Mouse (Mus musculus): ENCODE measurements around the gene Ankrd6. TPM values are rescaled to one million over a fixed set of nuclear protein-coding genes. Genes with fewer than 3 reads are reported as not detected.

Ankrd6 gene
- polyA plus RNA-seq, 1 experiment from 2014 or later, result 26.5 TPM

DNA sequence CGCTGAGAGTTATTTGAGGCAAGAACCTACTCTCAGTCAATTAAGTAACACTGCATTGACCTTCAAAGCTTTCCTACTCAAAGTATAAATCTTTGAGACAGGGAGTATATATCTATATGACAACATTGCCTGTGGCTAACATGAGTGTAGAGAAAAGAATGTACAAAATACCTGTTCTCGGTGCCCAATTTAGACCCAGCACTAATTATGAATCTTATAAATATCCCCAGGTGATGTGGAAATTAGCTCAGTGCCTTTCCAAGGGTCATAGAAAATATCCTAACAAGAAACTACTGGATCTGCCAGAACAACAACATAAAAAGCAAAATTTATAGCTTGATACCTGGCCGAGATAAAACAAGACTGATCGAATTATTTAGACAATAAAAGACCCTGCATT, 151.7 kb downstream of the Ankrd6 start:
- H3K9ac ChIP-seq, result no peak overlapping the region
- no peaks in the 10 kb centered on the region for H3K9me3 ChIP-seq
- 93% methylated on average over 4 of the region's 4 CpGs for WGBS
- H3K4me1 ChIP-seq, result peaks cover 9% of the 10 kb centered on the region
- H3K4me2 ChIP-seq (replicated peaks), result no peak overlapping the region
- no peak overlapping the region for H3K27ac ChIP-seq
- no peak for ATAC-seq (ENCODE audit: low FRiP score, low read depth)
- no peaks in the 10 kb centered on the region for H3K27me3 ChIP-seq (replicated peaks)
- peaks cover 5% of the 10 kb centered on the region; the same call in 1 of the 2 replicates for H3K36me3 ChIP-seq
- no peak overlapping the region for H3K4me3 ChIP-seq

DNA sequence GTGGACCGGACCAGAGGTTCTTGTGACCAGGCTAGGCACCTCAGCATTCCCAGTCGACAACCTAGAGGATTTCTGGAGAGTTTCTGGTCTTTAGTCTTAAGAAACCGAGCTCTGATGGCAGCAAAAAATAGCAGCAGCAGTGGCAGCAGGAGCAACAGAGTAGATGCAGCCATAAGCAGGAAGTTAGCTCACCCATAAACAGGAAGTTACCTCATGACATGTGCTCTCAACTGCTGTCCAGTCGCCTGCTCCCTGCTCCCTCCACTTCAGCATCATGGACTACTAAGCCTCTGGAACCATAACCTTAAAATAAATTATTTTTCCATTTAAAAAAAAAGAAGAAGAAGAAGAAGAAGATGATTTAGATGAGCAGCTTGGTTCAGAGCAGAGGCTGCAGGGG, 161.6 kb downstream of the Ankrd6 start:
- Histone ChIP-seq H3K27me3 (replicated peaks) (no peaks in the 10 kb centered on the region), H3K27ac (no peak overlapping the region), H3K9ac (no peak overlapping the region), H3K9me3 (no peaks in the 10 kb centered on the region), H3K4me3 (no peak overlapping the region), H3K36me3 (no peaks in the 10 kb centered on the region), H3K4me2 (replicated peaks) (no peak overlapping the region), H3K4me1 (no peaks in the 10 kb centered on the region)
- 90% methylated on average over 4 of the region's 4 CpGs for WGBS
- ATAC-seq (ENCODE audit: low FRiP score, low read depth), result no peak

DNA sequence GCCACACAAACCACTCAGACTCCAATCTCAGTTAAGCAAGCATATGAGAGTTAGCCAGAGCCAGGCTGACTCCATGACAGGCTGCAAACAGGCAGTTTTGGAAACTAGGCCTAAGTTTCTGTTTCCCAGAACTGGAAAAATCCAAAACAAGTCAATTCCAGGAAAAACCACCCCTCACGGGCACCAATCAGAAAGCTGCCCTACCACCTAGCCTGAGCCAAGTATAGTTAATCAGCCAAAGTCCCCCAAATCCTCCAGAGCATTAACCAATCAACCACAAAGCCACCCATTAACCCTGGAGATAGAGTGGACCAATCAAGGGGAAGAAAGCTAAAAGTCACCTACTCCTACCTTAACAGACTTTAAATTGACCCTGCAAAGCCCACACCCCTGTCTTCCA, 163.5 kb downstream of the Ankrd6 start:
- 87% methylated on average over 1 of the region's 1 CpGs for WGBS
- Histone ChIP-seq H3K9me3 (no peaks in the 10 kb centered on the region), H3K27me3 (replicated peaks) (no peaks in the 10 kb centered on the region), H3K36me3 (no peaks in the 10 kb centered on the region), H3K27ac (no peak overlapping the region), H3K4me2 (replicated peaks) (no peak overlapping the region), H3K4me1 (no peaks in the 10 kb centered on the region), H3K9ac (no peak overlapping the region), H3K4me3 (no peak overlapping the region)
- no peak for ATAC-seq (ENCODE audit: low FRiP score, low read depth)

DNA sequence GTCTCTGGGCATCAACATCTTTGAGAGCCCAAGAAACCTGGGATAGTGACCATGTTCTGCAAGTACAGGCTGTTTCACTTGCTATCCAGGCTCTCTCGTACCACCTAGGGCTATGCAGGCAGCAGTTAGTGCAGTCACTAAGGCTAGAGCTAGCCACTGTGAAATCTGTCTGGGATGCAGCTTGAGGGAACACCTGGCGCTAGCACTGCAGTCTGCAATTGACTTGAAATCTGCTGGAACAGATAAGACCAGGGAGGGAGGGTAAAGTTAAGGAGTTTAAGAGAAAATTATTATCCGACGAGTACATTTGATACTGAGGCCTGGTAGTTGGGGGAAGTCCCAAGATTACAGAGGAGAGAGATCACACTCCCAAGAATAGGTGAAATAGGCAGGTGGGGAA, 170.6 kb downstream of the Ankrd6 start:
- peaks cover 30% of the 10 kb centered on the region for H3K36me3 ChIP-seq
- H3K27me3 ChIP-seq (replicated peaks), result no peaks in the 10 kb centered on the region
- H3K4me1 ChIP-seq, result no peaks in the 10 kb centered on the region
- no peak overlapping the region for H3K27ac ChIP-seq
- H3K4me2 ChIP-seq (replicated peaks), result no peak overlapping the region
- no peaks in the 10 kb centered on the region for H3K9me3 ChIP-seq
- WGBS, result 94% methylated on average over 4 of the region's 4 CpGs
- H3K9ac ChIP-seq, result no peak overlapping the region
- ATAC-seq (ENCODE audit: low FRiP score, low read depth), result no peak
- no peak overlapping the region for H3K4me3 ChIP-seq

DNA sequence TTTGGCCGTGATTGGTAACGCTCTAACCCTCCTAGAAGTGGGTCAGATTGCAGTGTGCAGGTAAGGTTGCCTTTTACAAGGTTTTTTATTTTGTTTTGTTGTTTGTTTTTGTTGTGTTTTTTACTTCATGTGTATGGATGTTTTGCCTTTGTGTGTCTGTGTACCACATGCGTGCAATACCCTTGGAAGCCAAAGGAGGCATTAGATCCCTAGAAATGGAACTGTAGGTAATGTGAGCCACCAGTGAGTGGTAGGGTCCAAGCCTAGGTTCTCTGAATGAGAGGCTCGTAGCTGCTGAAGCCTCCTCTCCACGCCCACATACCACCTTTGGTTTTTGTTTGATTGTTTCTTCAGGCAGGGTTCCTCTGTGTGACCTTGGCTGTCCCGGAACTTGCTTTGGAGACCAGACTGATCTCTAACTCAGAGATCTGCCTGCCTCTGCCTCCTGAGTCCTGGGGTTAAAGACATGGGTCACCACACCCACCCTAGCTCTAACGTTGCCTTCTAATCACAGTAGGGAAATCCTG, 180.3 kb downstream of the Ankrd6 start:
- Histone ChIP-seq H3K27me3 (replicated peaks) (no peaks in the 10 kb centered on the region), H3K4me3 (no peak overlapping the region), H3K36me3 (peaks cover 69% of the 10 kb centered on the region), H3K27ac (no peak overlapping the region), H3K9ac (no peak overlapping the region), H3K4me2 (replicated peaks) (no peak overlapping the region), H3K9me3 (no peaks in the 10 kb centered on the region), H3K4me1 (no peaks in the 10 kb centered on the region)
- 96% methylated on average over 7 of the region's 7 CpGs for WGBS
- ATAC-seq (ENCODE audit: low FRiP score, low read depth), result no peak

DNA sequence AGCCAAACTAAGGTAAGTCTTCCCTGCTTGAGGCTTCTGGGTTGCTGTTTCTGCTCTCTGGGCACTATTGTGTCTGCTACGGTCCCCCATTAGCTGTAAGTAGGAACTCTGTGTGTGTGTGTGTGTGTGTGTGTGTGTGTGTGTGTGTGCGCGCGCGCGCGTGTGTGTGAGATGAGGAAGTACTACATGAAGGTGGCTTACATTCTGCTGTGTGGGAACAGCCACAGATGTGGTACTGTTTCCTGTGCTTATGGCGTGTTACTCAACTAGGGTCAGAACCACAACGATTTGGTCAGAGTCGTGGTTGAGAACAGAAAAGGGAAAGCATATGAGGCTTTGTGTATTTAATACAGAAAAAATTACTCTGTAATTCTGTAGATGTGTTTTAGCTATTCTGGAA, 182.6 kb downstream of the Ankrd6 start:
- no peak overlapping the region for H3K4me2 ChIP-seq (replicated peaks)
- no peak overlapping the region for H3K27ac ChIP-seq
- no peak for ATAC-seq (ENCODE audit: low FRiP score, low read depth)
- 94% methylated on average over 10 of the region's 10 CpGs for WGBS
- peaks cover 69% of the 10 kb centered on the region for H3K36me3 ChIP-seq
- H3K27me3 ChIP-seq (replicated peaks), result no peaks in the 10 kb centered on the region
- no peak overlapping the region for H3K9ac ChIP-seq
- H3K4me1 ChIP-seq, result no peaks in the 10 kb centered on the region
- H3K9me3 ChIP-seq, result no peaks in the 10 kb centered on the region
- H3K4me3 ChIP-seq, result no peak overlapping the region

DNA sequence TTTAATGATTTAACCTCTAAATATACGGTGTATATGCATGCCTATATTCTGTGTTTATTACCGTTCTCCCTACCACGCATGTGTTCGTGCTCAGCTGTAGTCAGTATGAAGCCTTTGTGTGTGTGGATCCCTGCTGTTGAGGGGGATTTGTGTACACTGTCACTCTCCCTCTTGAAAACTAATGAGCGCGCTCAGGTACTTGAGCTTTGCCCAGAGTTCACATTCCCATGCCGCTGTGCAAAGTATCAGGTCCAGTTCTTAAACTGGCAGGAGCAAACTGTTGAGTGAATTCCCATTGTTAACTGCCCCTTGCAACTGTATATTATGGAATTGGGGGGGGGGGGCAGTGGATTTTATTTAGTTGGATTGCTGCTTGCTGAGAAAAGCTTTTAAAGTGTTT, 183.2 kb downstream of the Ankrd6 start:
- Histone ChIP-seq H3K27ac (no peak overlapping the region), H3K4me2 (replicated peaks) (no peak overlapping the region), H3K9ac (no peak overlapping the region), H3K4me3 (no peak overlapping the region), H3K27me3 (replicated peaks) (no peaks in the 10 kb centered on the region), H3K4me1 (no peaks in the 10 kb centered on the region), H3K9me3 (no peaks in the 10 kb centered on the region), H3K36me3 (peaks cover 69% of the 10 kb centered on the region)
- WGBS, result 83% methylated on average over 7 of the region's 7 CpGs
- no peak for ATAC-seq (ENCODE audit: low FRiP score, low read depth)

DNA sequence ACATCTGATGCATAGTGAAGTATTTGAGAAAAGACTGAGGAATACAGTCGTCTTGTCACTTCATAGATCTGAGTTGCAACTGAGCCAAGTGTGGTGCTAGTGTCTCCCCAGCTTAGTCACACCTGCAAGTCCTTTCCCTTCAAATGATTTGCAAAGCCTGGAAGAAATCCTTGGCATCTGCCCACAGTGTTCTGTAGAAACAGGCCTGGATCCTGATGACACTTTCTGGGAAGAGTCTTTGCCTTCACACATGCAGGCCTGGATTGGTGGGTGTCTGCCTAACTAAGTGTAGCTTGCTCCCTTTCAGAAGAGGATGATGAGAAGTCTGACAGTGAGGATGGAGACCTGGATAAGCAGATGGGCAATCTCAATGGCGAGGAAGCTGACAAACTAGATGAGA, 193.2 kb downstream of the Ankrd6 start:
- Histone ChIP-seq H3K27ac (no peak overlapping the region), H3K4me1 (no peaks in the 10 kb centered on the region), H3K9ac (no peak overlapping the region), H3K4me3 (no peak overlapping the region), H3K27me3 (replicated peaks) (no peaks in the 10 kb centered on the region), H3K9me3 (no peaks in the 10 kb centered on the region), H3K36me3 (peaks cover 62% of the 10 kb centered on the region), H3K4me2 (replicated peaks) (no peak overlapping the region)
- WGBS, result 94% methylated on average over 2 of the region's 2 CpGs
- no peak for ATAC-seq (ENCODE audit: low FRiP score, low read depth)

Other genes with a start within 250 kb of the Ankrd6 start
- gene Lyrm2, start 150.6 kb downstream of the Ankrd6 start, polyA plus RNA-seq (2016; fragmentation: Nextera tagmentation; extraction: Ambion mirVana), result 152 and 160 TPM in 2 replicates
- 41.0 and 42.8 TPM in 2 replicates for gene Rragd, start 32.2 kb upstream of the Ankrd6 start, polyA plus RNA-seq (2016; fragmentation: Nextera tagmentation; extraction: Ambion mirVana)
- gene Ube2j1, start 80.6 kb upstream of the Ankrd6 start, polyA plus RNA-seq (2016; fragmentation: Nextera tagmentation; extraction: Ambion mirVana), result 55.9 and 60.8 TPM in 2 replicates
- gene Gabrr2, start 112.2 kb upstream of the Ankrd6 start, polyA plus RNA-seq (2016; fragmentation: Nextera tagmentation; extraction: Ambion mirVana), result 0.37 and 0.87 TPM in 2 replicates
- gene Gabrr1, start 181.7 kb upstream of the Ankrd6 start, polyA plus RNA-seq (2016; fragmentation: Nextera tagmentation; extraction: Ambion mirVana), result not detected in 2 replicates
- 0.86 and 1.2 TPM in 2 replicates for gene Pm20d2, start 238.9 kb upstream of the Ankrd6 start, polyA plus RNA-seq (2016; fragmentation: Nextera tagmentation; extraction: Ambion mirVana)

All from neural tube, embryonic 12.5 days (tissue).